Mouse (Mus musculus) retina, adult 2 months (tissue): ENCODE results near the gene Sgcd.

Experiments used
- DNase-seq: peaks from one replicate; pipeline ENCODE4 v3.0.0-alpha.2; 2012; ENCODE audit warnings: low read depth, low spot score

Sgcd gene

DNA sequence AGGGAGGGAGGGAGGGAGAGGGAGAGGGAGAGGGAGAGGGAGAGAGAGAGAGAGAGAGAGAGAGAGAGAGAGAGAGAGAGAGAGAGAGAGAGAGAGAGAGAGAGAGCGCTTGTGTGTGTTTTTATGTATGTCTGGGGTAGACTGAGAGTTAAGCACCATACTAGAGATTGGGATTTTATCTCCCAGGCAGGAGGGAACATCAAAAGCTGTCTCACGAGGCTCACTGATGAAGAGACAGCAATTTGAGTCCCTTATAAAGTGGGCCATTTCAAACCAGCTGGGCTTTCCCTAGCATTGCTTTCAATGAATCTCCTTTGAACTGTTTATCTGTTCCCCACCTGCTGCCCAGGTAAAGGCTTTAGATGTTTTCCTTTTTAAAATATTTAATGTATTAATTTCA lies 973.1 kb downstream of the Sgcd start:
- no peak for DNase-seq

DNA sequence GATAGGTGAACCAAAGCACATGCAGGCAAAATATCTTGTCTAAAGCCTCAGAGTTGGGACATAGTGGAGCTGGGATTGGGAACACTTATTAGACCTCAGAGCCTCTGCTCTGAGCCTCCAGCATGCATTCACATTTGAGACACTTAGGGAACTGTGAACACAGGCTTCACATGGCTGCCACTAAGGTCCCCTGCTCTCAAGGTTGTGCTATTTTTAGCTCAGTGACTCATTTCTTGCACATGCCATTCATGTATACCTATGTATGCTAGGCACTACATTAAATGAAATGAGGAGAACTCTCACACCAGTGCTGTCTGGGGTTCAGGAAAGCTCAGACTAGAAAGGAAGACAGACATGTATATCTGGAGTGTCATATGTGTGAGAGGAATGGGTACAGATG lies 974.5 kb downstream of the Sgcd start:
- no peak for DNase-seq

DNA sequence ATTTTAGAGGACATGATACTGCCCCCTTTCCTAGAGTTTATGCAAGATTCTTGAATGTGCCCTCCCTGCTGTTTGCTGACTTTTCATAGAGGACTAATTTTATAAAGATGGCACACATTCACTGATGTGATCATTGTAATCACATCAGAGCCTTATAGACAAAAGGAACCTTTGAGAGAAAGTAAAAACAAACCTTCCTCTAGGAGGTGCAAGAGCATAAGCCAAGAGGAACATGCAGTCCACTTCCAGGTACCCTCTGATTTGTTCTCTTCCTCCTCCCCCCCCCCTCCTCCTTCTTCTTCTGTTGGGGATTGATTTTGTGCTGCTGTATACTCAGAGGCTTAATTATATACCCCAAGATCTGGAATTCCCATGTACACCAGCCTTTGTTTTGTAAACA lies 978.6 kb downstream of the Sgcd start:
- DNase-seq: no peak

DNA sequence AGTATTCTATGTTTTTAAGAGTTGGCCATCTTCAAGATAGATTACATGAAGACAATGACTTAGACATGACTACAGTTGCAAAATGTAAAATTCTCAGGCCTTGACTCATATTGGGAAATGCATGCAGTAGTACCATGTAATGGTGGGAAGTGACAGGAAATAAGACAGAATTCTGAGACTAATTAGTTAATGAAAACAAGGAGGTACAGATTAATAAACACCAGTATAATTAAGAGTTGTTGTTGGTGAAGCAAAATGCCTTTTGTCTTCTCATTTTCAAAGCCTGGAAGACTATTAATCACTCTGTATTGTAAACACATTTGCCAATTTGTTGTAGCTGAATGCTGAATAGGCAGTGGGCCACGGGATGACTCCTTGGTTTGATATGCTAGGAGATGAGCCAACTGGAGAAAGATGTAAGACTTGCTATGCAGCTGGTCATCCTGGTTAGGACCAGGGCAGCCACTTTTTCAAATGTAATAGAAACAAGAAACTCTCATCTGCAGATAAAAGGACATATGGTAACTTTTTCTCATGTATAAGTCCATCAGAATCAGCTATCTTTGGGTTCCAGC lies 983.4 kb downstream of the Sgcd start:
- no peak for DNase-seq

DNA sequence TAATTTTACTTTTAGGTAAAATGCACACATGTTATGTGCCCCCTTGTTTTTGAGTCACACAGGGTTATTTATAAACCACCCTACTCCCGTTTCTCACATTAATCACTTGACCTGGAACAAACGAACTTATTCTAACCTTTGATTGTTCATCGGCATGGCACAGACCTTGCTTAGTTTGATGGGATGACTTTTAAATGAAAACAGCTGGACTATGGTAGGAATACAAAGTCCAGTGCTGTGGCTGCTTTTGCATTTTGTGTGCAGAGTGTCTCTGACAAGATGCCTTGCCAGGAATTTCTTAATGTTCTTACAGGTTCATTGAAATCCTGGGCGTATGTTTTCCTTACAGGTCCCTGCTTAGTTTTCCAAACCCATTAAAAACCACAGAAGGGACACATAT lies 1049.5 kb downstream of the Sgcd start:
- no peak for DNase-seq

DNA sequence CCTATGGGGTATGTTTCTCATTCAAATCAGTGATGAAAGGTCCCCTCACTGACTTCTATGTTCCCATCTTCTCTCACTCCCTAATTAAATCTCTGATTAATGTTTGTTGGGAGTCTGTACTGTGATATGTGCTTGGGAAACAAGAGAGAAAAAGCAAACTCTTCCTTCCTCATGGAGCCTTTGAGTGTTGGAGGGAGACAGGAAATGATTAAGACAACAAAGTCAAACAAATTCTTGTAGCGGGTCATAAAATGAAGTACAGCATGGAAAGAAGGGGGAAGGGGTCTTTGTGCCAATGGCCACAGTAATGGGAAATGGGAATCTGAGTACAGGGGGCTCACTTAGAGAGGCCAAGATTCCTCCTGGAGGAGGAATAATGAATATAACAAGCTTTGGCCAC lies 1063.8 kb downstream of the Sgcd start:
- DNase-seq: no peak

DNA sequence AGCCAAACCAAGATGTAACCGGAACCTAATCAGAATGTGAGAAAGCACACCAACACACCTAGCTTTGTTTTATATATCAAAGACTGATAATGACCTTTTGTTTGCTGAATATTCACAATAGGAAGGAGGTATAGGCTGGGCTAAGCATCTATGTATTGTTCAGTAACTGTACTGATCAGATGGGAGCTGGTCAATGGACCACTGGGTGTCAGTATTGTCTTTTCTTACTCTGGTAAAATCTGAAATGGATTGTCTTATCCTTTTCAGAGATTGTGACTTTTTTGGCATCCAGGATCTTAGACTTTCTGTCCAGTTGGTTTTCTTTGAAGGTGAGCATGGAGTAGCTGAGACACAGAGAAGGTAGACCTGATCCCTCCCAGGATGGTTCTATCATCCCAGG lies 1068.5 kb downstream of the Sgcd start:
- no peak for DNase-seq

DNA sequence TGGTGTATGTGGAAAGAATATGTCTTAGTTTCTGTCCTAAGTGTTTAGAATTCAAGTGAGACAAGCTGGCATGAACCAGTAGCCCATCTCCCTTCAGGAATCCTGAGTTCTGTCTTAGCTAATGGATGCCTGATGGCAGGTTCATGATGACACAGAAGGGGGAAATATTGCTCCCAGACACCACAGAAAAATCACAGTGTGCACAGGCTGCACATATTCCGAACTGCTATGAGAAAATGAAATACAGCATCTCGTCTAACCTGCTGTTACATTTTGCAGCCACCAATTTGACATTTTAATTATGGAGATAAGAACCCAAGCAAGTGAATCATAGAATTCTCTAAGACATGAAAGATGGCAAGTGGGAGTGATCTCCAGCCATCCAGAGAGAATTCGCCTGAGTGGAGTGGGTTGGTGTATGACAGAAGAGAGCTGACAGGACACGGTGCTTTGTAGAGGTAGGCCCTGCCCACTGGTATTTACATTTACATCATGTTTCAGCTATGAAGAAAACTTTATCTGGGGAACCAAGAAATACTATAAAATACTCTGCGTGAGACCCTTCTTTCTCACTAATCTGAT lies 1076.0 kb downstream of the Sgcd start:
- DNase-seq: no peak

DNA sequence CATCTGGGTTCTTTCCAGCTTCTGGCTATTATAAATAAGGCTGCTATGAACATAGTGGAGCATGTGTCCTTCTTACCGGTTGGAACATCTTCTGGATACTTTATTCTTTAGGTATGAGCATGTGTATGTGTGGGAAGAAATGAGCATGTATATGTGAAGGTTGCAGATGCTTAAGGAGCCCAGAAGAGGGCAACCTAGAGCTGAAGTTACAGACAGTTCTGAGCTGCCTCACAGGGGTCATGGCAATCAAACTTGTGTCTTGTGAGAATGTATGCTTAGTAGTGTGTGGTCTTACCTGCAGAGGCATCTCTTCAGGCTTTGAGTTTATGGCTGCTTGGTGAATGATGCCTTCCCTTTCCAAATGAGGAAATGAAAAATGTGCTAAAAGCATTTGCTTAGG lies 1084.5 kb downstream of the Sgcd start:
- DNase-seq: no peak

DNA sequence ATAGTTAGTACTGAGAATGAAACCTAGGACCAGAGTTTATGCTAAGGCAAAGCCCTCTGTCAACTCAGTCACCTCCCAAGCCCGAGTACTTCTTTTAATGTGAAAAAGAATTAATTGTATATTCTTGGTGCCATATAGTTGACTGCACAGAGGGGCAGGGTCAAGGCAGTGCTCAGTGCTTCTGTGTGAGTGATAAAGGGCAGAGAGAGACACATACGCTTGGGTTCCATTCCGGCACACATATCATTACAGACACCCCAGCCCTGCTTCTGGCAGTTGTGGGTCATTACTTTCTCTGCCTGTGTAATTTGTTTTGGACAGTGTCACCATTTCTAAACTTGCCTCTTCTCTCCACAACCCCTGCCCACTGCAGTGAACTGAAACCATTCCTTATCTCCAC lies 1099.7 kb downstream of the Sgcd start:
- DNase-seq: no peak

DNA sequence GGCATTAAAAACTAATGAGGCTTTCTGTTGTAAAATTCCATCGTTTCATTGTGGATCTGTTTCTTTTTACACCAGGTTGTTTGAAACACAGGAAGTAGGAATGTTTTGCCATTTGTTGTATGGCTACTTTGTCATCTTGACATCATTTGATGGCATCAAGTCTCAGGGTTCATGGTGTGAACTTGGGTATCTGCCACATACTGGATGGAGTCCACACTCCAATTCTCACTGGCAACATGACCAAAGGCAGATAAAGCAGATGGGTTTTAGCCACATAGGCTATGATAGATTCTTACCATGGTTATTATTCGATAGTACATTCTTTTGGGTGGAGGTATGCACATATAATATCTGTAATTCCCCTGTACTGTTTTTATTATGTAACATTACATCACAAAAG lies 1106.3 kb downstream of the Sgcd start:
- no peak for DNase-seq

DNA sequence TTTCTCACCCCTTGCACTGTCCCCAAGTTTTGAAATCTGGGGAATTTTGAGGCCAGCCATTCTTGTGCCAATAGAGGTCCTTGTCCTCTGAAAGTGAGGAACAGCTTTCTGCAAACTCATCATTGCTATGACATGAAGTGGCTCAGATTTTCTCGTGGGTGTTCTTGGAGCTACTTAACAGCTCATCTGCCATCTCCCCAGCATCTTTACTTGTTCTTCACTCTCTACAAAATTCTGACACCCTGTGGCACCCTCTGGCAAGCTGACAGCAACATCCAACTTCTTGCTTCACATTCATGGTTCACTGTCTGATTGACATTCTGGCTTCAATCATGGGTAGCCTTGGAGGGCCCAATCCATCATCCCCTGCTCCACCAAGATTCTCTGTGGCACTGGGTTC lies 1113.0 kb downstream of the Sgcd start:
- no peak for DNase-seq

DNA sequence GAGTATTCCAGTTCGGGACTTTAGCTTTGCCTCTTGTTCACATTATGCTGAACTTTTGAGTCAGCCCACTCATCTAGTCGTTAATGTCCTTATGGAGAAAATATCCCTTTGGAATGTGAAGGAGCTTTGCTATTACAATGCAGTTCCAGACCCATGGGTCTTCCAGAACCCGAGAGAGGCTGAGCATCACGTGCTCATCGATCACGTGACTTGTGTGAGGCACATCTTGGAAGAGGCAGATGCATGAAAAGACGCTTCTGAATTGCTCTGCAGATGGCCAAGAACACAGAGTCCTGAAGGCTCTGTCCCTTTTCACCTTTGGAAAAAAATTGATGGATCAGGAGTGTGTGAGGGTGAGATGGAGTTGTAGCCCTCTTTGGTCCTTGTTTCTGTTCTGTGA lies 1120.2 kb downstream of the Sgcd start:
- DNase-seq: no peak

DNA sequence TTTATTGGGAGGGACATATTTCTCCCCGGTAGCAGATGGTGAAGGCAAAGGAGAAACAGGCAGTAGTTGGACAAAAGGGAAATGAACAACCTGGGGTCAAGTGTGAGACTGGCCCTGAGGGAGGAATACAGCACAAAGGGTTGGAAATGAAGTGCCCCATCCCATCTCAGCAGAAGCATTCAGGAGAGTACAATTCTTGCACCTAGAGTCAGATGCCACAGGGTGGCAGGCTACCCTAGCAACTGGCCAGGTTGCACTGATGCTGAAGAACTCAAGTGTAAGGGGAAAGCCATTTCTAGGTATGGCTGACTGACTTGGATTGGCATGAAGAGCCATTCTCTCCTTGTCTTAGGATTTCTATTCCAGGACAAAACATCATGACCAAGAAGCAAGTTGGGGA lies 1124.0 kb downstream of the Sgcd start:
- DNase-seq: no peak

DNA sequence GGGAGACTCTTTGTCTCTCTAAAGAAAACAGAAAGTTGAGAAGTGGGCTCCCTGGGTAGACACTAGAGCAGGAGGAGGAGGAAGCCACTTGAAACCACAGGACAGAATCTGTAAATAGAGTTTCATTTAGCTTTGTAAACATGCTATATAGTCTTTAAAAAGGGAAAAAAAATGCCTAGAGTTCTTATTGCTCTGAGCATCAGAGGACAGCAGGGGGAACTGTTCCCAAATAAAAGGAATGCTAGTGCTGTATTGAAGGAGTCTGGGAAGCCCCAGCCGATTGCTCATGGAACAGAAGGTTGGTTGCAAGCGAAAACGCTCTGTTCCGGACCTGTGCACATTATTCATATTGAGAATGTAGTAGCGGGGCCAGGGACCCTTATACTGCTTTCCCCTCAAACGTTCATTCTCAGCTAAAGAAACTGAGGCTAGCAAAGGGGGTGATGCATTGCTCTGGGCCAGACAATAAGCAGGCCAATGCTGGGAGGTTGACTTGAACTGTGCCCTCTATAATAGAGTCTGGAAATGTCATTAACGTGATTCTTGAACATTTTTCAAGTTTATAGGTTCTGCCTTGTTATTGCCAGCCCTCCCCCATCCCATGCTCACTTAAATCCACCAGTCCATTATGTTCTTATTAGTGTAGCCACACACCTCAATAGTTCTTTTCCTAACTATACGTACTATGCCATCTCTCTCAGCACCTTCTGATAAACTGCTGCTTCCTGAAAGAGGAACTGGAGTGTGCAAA lies 1140.4 kb downstream of the Sgcd start:
- DNase-seq: no peak

DNA sequence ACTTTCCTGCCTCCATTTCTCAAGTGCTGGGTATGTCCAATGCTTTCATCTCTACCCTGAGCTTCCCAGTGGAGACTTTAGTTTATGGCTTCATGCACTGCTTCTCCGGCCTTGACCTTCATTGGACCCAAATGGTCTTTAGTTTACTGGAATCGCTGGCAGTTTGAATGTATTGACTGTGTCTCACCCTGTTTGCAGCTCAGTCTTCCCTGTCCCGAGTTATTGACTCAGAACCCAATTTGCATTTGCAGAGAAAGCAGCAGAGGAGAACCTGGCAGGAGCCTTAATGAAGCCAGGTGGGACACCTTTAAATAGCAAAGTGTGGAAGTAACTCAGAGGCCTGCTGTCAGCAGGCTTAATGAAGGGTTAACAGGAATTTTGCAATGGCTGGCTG lies 1140.9 kb downstream of the Sgcd start:
- DNase-seq: no peak

DNA sequence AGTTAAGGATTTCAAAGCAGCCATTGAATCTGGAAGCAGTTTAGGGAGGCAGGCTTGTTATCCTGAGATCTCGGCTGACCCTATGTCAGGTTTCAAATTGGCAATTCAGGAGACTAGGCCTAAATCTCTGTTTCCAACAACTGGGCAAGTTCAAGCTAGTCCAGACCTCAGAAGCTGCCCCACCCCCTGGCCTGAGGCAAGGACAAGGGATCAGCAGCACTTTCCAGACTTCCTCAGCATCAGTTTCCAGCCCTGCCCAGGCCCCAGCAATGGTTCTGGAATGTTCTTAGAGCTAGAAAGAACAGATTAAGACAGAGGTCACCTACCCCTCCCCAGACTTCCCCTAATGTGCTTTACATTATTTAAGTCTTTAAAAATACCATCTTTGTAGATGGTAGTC lies 1142.1 kb downstream of the Sgcd start:
- DNase-seq: no peak
